Mouse (Mus musculus): Measurements from ENCODE around the gene Scrn2.

DNA sequence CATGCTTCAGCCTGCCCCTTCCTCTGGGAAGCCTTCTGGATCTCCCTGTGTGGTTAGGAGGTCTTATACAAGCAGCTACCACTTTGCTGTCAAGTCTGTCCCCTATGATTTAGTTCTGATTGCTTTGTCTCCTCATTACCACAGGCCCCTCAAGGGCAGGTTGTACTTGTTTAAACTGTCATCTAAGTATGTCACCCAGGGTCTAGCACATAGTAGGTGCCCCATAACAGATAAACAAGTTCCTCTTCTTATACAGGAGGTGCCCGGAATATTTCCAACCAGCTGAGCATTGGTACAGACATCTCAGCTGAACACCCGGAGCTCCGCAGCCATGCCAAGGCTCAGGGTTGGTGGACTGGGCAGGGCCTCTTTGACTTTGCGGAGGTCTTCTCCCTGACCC is 2.8 kb downstream of the Scrn2 start:
- TF ChIP-seq POLR2A (IDR thresholded peaks at IDR 0.05; ENCODE audit: control insufficient read depth, low read depth, low read length) (no peak), CTCF (IDR thresholded peaks at IDR 0.05; ENCODE audit: control insufficient read depth, insufficient read depth, insufficient replicate concordance, low read depth, low read length) (no peak)
